Mouse (Mus musculus) cortical plate, adult 2 months (tissue): ENCODE data around the gene Peli2.

Experiments used
- CTCF ChIP-seq: fragments of 200-500 bp; IDR thresholded peaks from 2 replicates; pipeline ENCODE4 v1.5.1; 2011; ENCODE audit warnings: mild to moderate bottlenecking, control low read depth, low read length; ENCODE audit not compliant: insufficient read depth; ENCODE audit errors: extremely low read depth
- POLR2A ChIP-seq: fragments of 200-500 bp; IDR thresholded peaks from 2 replicates; pipeline ENCODE4 v1.6.1; 2011; ENCODE audit warnings: mild to moderate bottlenecking, low read length, control low read depth; ENCODE audit not compliant: insufficient read depth; ENCODE audit errors: extremely low read depth

DNA sequence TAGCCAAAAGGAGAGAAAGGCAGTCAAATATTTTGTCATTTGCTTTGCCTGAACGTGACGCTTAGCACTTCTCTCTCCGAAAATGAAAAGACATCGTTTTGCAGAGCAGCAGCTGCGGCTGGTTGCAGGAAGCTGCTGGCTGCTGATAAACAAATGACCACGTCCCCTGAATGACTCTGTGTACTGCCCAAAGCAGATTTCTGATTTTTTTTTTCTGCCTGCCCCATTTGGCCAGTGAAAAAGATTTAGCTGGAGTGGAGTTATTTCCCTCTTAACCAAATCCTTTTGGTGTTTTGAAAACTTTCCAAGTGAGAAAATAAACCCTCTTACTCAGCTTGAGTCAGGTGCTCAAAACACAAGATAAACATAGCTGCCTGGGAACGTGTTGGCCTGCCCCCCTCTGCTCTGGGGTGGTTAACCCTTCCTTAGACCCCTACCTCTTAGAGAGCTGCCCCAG is 175.2 kb downstream of the Peli2 start:
- TF ChIP-seq CTCF (no peak), POLR2A (no peak)
